Mouse (Mus musculus) midbrain, embryonic 12.5 days (tissue): Measurements from ENCODE around the gene Snx20. TPM values are rescaled to one million over a fixed set of nuclear protein-coding genes. Genes with fewer than 3 reads are reported as not detected.

Experiments used
- polyA plus RNA-seq: library from polyadenylated mRNA; unstranded; fragments of >200 nt; fragmentation: Nextera tagmentation; extraction: Ambion mirVana; gene quantifications from 2 replicates; pipeline ENCODE4 v1.2.1, GENCODE M21; 2016

Gene Snx20
- polyA plus RNA-seq, 1 experiment from 2014 or later: 1.3 TPM

Other genes starting within 250 kb of the Snx20 start
- gene Nkd1, start 114.8 kb downstream of the Snx20 start, polyA plus RNA-seq: 90.6 and 100 TPM in 2 replicates
- 0.10 and 0.22 TPM in 2 replicates for gene Nod2, start 11.2 kb upstream of the Snx20 start, polyA plus RNA-seq
- gene Cyld, start 60.9 kb upstream of the Snx20 start, polyA plus RNA-seq: 16.8 and 17.0 TPM in 2 replicates